Mouse (Mus musculus): Measurements from ENCODE around the gene Cnmd.

Gene Cnmd

DNA sequence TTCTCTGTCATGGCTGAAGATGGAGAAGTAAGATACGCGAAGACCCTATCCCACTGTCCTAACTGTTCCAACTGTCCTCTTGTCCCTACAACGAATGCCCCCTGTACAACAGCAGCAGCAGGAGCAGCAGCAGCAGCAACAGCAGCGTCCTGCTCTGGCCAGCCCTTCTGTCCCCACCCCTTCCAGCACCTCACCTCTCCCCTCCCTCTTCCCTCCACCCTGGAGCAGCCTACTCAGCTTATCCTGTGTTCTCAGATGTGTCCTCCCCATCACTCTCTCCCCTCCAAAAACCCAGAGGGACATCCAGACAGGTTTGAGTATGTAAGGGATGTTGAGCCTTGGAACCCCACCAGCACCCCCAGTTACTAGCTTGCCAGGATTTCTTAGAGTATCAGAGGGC, at the start of gene Cnmd:
Gene Cnmd (minus strand): TSS at position 170 of the 400 bp plus-strand sequence.
- DNase-seq (ENCODE audit: low read depth, low spot score): no peak

DNA sequence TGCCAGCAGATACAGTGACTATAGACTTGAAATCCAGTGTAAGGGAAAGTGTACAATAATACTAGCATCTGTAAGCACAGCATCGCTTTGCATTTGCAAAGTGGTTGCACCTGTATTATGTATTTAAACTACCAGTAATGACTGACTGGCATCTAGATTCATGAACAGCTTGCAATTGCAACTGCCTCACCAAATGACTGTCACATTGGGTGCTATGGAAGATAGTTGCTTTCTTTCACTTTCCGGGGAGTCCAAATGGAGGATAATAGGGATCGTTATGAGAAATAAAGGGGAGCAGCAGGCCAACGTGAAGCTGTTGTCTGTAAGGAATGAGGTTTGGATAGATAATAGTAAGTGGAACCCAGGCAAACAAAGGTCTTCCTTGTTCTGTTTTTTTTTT, 49.3 kb upstream of the Cnmd start:
- DNase-seq (ENCODE audit: low read depth, low spot score): no peak

DNA sequence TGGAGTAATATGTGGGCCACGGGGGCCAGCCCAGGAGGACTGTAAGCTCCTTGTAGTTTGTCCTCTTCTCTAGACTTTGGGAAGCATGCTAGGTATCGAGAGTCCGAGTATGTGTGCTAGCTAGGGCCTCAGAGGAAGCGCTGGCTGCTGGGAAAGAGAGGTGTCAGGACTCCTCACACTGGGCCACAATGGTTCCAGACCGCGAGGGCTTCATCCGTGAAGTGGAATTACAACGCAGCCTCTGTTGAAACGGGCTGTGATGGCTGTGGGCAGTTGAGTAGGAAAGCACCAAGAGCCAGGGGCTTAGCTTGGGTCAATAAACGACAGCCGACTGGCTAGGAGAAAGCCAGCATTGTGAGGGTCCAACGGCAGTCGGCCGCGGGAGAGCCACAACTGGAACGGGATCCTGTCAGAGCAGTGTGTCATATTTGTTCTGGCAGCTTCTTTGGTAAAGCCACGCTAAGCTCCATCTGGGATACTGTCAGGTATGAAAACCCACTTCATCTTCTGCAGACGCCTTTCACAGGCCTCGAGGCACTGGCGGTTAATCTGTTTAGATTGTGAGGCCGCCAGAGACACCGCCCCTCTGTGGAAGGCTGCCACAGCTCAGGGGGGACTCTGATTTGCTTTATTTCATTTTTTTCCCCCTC, 41.7 kb upstream of the Cnmd start:
- no peak for DNase-seq (ENCODE audit: low read depth, low spot score)

DNA sequence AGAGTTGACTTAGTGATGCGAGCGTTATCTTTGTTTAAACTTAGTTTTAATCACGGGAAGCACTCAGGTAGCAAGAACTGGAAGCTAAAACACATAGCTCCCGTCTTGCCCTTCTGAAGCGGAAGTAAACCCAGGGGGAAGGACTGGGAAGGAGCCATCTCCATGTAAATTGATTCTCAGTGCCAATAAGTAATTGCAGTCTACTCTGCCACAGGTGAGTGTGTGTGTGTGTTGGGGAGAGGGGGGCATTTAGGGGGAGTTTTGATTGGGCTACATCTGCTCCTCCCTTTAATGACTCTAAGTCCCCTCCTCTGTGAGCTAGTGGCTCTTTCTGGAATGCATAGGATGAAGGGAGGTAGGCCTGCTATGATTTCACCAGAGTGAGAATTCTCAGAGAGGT, 39.6 kb upstream of the Cnmd start:
- no peak for DNase-seq (ENCODE audit: low read depth, low spot score)

DNA sequence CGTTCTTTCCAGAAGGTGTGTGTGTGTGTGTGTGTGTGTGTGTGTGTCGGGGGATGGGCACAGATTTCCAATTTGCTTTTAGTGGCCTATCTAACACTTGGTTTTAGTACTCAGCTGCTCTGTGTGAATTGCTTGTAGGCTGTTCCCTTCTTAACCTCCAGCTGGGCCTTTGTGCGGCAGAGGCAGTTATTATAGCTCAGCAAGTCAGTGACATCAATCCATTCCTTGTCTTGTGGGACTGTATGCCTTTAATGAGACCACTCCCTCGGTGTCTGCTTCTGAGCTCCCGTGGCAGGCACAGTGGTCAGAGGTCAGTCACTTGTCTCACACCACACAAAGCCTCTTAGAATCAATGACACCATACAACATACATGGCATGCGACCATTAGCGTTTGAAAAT, 39.1 kb upstream of the Cnmd start:
- DNase-seq (ENCODE audit: low read depth, low spot score): no peak

DNA sequence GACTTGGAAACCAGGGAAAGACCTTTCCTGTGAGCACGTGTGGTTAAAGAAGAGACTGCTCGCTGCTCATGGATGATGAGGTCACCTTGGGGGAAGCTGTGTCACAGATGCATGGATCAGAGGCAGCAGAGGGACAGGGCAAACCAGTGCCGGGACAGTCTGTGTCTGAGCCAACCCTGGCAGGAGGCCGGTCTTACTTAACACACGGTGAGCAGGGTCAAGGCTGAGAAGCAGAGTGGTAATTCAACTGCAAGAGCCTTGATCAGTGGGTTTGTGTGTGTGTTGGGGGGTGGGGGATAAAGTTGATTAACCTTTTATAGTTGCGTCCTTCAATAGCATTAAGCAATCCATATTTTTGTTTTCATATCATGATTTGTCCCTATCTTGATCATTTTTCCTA, 37.4 kb upstream of the Cnmd start:
- no peak for DNase-seq (ENCODE audit: low read depth, low spot score)

DNA sequence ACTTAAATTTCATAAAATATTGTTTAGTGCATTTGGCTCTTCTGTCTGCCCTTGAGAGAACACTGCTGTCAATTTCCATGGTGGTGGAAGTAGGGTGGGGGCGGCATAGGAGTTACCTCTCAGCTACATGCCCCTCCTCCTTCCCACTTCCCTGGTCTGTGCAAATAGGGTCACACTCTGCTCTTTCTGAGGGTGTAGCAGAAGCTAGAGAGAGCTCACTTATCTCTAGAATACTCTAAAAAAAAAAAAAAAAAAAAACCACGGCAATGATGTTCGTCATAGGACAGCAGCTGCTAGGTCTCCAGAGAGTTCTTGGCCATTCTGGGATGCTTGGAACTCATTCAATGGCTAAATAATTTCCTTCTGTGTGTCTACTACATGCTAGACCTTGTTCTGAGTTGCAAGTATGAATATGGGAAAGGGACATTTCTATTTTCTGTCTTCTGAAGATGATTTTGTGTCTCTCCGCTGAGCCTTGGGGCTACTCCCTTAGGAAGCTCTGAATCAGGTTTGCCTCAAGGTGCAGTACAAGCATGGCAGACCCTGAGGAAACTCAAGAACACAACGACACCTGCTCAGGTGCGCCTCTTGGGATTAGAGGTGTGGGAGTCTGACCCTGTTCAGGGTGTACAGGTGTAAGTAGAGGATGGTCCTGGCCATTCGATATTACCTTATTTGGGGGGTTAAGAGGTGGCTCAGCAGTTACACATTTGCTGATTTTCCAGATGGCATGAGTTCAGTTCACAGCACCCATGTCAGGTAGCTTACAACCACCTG, 28.3 kb upstream of the Cnmd start:
- DNase-seq (ENCODE audit: low read depth, low spot score): no peak

DNA sequence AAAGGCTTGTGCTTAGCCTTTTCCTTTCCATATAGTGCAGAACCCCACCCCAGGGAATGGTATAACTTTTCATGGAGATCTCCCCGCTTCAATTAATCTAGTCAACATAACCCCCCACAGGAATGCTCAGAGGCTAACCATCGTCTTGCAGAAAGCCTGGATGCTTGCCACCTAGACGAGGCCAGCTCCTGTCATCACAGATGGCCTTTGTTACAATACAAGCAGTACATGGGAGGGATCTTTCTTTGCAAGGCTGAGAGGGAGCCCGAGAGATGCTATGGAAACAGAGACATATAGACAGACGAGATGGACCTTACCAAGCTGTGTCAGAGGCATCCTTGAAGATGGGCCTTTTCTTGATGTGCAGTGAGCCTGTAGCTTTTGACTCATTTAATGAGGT, 18.7 kb upstream of the Cnmd start:
- DNase-seq (ENCODE audit: low read depth, low spot score): peak; percentile 73

DNA sequence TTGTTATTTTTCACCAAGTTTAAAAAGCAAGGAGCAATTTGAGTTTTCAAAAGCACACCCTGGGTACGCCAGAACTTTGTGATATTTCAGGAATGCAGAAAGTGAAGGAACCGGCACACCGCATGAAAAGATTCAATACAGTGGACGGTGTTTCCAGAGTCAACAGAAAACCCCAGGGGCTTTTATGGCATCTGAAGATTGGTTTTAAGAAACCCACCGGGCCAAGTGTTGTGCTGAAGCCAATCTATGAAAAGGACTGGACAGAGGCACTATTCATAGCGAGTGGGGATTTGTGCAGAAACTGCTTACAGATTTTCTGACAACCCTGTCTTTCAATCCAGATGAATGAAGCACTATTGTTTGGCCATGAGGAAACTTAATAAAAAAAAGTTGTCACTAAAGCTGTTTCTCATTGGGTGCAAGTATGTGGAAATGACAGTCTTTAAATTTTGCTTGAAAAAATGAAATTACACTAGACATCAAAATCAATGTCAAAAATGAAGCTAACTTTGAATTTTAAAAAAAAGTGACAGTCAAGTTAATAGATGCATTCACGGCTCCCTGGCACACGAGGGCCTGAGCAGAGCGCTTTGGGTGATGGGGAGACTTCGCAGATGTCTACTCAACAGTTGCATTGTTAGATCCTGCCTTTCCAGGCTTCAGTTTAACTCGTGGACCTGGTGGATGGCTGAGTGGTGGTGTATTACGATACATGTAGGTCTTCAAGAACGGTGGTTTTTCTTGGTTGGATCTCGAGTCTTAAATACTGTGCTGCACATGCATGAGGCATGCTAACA, 16.1 kb upstream of the Cnmd start:
- peak; percentile 73 for DNase-seq (ENCODE audit: low read depth, low spot score)

DNA sequence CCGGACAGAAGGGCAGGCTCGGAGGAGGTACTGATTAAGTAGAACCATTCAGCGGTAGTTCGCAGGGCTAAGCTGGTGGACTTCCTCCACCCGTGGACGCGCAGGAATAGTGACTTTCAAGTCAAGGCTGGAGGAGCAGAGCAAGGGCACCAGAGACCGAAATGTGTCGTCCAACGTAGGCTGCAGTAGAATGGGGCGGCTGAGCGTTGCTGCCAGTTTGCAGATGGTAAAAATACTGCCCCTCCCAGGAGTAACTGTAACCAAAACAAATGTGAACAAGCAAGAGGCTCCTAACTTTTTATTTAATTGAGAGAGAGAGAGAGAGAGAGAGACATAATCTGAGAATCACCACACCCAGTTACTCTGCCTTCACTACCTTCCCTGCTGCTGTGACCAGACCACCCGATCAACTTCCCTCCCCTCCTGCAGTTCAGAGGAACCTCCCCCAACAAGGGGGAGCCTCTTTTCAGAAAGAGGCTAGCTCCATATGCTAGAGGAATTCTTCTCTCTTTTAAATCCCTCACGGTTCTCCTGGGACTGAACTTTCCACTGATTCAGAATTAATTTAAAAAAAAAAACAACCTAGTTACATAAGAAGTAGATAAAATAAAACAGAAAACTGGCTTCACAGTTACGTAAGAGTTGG, 15.3 kb upstream of the Cnmd start:
- peak; percentile 37 for DNase-seq (ENCODE audit: low read depth, low spot score)

DNA sequence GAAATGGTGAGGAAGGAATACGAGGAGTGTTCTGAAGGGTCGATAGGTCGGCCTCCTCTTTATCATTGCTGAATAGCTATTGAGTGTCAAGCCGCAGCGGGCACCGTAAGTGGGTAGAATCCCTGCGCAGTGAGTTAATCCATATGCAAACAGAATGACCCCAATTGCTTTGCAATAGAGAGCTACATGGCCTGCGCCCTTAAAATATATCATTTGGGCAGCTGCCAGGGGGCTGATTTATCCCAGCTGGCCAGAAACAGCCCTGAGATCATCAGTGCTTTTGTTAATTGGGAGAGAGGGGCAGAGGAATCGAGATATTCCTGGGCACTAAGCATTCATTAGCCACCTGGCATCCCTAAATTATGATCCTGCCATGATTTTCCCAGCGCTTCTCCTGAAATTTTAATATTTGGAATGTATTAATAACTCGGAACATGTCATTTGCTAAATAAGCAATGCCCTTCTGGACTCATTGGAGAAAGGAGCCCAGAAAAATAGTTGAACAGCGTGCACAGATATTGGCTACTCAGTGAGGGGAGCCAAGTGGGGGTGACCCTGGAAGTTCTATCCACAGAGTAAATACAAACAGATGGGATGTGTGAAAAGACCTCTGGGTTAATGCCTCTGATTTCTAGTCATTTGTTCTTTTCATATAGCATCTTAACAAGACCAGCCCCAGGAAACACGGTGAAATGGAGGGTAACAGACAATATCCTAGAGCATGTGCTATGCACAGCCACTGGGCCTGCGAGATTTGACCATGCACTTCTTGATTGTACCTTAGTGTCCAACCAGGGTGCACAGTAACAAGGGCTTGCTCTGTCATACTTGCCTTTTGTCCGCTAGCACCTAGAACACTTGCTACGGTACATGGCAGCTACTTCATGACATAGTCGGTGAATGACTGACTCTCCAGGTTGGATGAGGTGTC, 11.4 kb upstream of the Cnmd start:
- no peak for DNase-seq (ENCODE audit: low read depth, low spot score)

DNA sequence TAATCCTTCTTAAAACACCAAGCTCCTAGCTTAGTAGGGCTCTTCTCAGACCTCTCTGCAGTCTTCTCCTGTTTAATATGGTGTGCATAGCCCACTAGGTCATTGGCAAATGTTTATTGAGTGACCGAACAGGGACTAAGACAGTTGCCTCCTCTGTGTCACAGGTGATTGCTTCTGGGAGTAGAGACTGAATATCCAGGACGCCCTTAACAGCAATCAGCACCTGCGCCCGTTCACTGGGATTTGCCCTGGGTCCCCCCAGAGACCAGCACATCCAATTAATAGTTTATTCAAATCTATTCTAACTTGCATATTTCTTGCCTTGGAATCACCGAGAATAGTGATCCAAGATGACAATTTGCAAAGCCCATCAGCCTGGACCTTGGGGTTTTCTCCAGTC, 10.6 kb upstream of the Cnmd start:
- no peak for DNase-seq (ENCODE audit: low read depth, low spot score)

DNA sequence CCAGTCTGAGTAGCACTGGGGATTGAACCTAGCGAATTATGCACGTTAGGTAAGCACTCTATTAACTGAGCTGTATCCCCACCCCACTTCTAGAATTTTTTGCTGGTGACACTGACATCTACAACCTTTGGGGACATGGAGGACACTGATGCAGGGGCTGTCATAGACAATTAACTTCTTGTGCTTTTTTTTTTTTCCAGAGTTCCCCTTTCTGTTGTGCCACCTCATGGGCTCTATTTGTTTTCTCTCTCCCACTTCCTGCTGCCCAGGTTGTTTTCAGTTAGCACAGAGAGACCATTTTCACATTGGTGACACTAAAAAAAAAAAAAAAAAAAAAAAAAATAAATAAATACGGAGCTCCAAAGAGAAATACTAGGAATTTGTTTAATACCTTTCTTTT, 9.0 kb upstream of the Cnmd start:
- DNase-seq (ENCODE audit: low read depth, low spot score): no peak

DNA sequence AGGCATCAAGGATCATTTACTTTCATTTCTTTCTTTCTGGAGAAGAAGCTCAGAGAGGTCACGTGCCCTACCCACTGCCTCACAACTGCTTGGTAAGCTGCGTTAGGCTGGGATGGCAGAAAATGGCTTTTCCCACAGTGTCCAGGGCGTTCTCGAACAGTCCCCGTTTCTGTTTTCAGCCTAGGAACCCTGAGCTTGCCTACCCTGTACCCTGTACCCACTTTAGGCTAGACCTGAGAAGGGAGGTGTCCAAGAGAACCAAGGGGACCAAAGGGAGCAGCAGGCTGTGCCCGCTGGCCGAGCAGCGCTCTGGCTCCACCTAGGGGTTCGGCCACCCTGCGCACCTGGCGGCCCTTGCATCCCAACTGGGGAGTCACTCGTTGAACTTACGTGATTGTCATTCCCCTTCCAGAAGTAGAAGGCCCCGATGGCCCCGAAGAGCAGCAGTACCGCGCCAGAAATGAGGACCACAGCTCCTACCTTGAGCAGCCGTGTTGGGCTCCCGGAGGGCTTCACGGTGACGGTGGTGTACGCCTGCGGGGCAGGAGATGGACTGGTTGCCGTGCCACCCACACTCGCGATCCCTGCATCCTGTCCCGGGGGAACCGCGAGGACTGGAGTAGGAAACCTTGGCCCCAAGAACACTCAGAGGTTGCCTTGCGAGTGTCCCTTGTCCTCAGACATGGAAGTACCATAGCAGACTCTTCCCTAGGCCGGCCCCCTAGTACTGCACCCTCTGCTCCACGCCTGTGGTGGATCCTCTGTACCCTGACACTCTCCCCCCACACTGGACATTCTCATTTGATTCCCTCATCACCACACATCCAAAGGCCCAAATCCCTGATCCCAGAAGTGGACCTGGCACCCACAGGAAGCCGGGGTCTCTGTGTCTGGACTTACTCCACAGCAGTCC, 709 bp downstream of the Cnmd start:
- DNase-seq (ENCODE audit: low read depth, low spot score): peak; percentile 54

DNA sequence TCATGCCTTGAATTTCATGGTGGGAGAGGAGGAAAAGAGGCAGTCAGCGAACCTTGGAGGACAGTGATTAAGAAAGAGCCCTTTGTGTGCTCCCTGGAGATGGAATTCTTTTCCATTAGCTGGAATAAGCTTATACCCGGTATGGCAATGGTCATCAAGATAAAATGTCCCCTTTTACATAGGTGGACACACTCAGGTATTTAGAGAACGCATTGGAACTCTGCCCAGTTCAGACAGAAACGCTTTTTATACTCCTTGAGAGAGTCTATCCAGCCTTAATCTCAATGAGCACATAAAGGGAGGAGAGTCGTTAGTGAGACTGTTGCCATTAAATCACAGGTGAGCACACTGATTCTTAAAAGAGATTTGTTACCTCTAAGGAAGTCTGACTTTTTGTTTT, 1.5 kb downstream of the Cnmd start:
- DNase-seq (ENCODE audit: low read depth, low spot score): no peak

DNA sequence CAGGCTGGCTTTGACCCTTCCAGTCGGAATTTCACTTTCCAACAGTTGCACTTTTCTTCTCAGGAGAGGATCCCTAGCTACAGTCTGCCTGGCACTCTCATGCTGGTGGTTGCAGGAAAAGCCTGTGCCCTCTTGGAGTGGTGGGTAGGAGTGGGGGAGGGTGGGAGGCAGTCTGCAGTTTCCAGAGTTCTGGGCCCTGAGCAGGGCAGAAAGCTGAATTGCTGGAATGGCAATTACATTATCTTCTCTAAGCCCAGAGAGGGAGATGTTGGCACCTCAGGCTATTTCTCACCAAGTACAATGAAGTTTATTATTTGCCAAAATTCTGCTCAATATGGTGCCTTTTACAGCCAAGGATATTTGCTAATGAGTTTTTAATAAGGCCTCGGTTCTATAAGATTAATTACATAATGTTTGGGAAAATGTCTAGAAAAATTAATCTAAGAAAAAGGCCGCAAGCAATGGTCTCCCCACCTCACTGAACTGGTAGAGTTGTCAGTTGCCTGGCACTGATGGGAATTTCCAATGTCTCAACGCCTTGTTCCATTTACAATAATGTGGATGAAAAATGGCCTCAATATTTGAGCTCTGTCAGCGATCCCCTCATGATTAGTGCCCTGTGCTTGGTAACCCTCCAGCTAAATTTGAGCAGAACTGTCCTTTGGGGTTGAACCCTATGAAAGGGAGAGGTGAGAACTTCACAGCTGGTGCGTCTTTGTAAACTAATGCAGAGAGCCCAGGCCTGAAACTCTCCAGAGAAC, 3.0 kb downstream of the Cnmd start:
- DNase-seq (ENCODE audit: low read depth, low spot score): no peak

DNA sequence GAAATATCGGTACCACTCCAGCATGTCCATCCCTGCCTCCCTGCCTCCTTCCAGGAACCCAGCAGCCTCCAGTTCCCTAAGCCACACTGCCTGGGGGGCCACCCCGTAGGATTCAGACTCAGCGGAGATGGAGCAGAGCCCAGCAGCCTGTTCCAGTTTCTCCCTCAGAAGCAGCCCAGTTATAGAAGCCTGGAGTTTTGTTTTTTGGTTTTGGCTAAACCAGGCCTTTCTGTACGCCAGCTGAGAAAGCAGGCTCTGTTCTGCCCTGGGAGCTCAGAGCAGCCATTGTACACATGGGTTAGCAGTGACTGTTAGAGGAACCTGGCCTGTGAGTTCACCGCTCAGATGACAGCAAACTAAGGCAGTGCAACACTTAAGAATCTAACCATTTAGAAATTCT, 3.7 kb downstream of the Cnmd start:
- DNase-seq (ENCODE audit: low read depth, low spot score): peak; percentile 79

DNA sequence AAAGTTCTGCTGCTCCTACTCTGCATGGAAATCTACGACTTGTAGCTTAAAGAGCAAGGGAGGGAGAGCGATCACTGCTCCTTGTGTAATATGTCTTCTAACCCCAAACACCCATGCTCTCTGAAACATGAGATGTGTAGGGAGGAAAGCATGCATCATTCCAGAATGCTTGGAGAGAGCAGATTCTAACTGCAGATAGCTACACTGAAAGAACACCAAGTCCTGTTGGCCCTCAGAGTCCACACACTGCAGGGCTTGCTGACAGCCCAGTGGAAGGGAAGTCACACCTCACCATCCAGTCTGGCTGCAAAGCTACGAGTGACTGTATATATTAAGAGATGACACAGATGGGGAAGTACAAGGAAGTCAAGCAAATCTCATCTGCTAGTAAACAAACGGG, 9.3 kb downstream of the Cnmd start:
- DNase-seq (ENCODE audit: low read depth, low spot score): no peak

DNA sequence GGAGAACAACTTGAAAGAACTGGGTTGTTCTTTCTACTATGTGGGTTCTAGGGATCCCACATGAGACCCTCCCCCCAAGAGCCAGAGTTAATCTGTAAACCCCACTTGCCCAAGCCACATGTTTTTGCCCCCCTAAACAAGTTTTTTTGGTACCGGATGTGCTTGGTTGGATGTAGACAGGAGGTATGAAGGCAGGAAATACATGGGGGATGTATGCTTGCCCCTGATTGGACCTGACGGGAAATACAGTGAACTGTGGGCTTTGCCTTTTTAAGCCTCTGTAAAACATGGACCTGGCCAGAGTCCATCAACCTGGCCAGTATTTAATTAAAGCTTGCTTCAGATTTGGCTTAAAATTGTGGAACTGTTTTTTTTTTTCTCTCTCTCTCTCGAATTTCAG, 12.3 kb downstream of the Cnmd start:
- DNase-seq (ENCODE audit: low read depth, low spot score): no peak

All from brain, adult 2 months (tissue).